ENCODE assay signal across 17 mouse cellular contexts in the genomic region with DNA sequence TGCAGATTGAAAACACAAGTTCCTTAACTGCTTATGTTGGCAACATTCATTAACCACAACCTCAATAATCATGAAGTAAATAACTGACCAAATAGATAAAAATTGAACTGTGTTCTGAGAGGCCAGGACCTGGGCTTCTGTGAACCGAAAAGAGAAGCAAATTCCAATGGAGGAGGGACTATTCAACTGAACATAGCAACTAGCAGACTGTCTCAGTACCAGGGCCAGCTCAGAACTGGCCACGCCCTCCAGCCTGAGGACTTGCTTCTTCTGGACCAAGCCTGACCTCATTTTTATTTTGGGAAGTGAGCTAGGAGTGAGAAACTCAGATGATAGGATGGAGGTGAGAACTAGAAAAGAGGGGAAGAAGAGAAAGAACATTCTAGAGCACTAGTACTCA. TPM values are rescaled to one million over a fixed set of nuclear protein-coding genes. Genes with fewer than 3 reads are reported as not detected.
DNase-seq lines count a peak whose midpoint lies in the region; ATAC-seq and TF ChIP-seq lines count a peak whose summit lies in the region.
"Had no signal": no experiment of that assay in that cellular context is flagged by ENCODE, and none has a peak within 500 bp of the region (broad histone marks: within the 10 kb centered on the region; RNA-seq: fewer than 3 reads in every experiment).

No protein-coding gene starts in this region.

- no peak for TF ChIP-seq CTCF in kidney, postnatal 0 days (IDR thresholded peaks at IDR 0.05; ENCODE audit: low read depth)

- H3K27ac ChIP-seq in heart, embryonic 10.5 days = no peak overlapping the region
- no peak overlapping the region for H3K27ac ChIP-seq in kidney, postnatal 0 days
- H3K27ac ChIP-seq: heart, embryonic 15.5 days; hindbrain, postnatal 0 days; layer of hippocampus, adult 2 months had no signal

- H3K4me2 ChIP-seq in kidney, postnatal 0 days (ENCODE audit: low read length) = no peak overlapping the region
- H3K4me2 ChIP-seq: heart, embryonic 15.5 days; midbrain, embryonic 11.5 days had no signal

- H3K27me3 ChIP-seq in heart, embryonic 10.5 days (ENCODE audit: insufficient read depth, poor library complexity, severe bottlenecking) = no peaks in the 10 kb centered on the region
- no peaks in the 10 kb centered on the region for H3K27me3 ChIP-seq in kidney, postnatal 0 days (ENCODE audit: insufficient read depth, low read length)
- H3K27me3 ChIP-seq: heart, embryonic 15.5 days had no signal

- H3K9me3 ChIP-seq in heart, embryonic 10.5 days = no peaks in the 10 kb centered on the region
- H3K9me3 ChIP-seq in kidney, postnatal 0 days (replicated peaks; ENCODE audit: low read length) = no peaks in the 10 kb centered on the region
- H3K9me3 ChIP-seq: heart, embryonic 15.5 days had no signal

- H3K36me3 ChIP-seq in heart, embryonic 10.5 days = no peaks in the 10 kb centered on the region
- H3K36me3 ChIP-seq in kidney, postnatal 0 days (ENCODE audit: insufficient read depth, low read length) = no peaks in the 10 kb centered on the region
- H3K36me3 ChIP-seq: heart, embryonic 15.5 days had no signal

- intact Hi-C loops in left cerebral cortex, postnatal 14 days (cut with DNase I) = no loop called here

- ATAC-seq in kidney, postnatal 0 days (replicated peaks; ENCODE audit: low FRiP score, low read depth) = peak; percentile 75
- no peak for ATAC-seq in inflammation-experienced regulatory T-cells, adult 6 months
- ATAC-seq: hindbrain, postnatal 0 days; lung, postnatal 0 days had no signal

- no peaks in the 10 kb centered on the region for H3K4me1 ChIP-seq in heart, embryonic 10.5 days
- no peaks in the 10 kb centered on the region for H3K4me1 ChIP-seq in kidney, postnatal 0 days (replicated peaks; ENCODE audit: insufficient read depth, low read length)
- H3K4me1 ChIP-seq: heart, embryonic 15.5 days had no signal

- no peak overlapping the region for H3K4me3 ChIP-seq in heart, embryonic 10.5 days
- no peak overlapping the region for H3K4me3 ChIP-seq in kidney, postnatal 0 days (replicated peaks; ENCODE audit: low read depth, low read length)
- H3K4me3 ChIP-seq: heart, embryonic 15.5 days; layer of hippocampus, adult 2 months had no signal

- 52% methylated on average over 2 of the region's 2 CpGs for WGBS in heart, embryonic 10.5 days
- WGBS in kidney, postnatal 0 days = 50% methylated on average over 2 of the region's 2 CpGs

- peak; percentile 21 for DNase-seq in heart, postnatal 4 days
- no peak for DNase-seq in heart, embryonic 10.5 days (ENCODE audit: low spot score)
- peak; percentile 50 for DNase-seq in brain, adult 2 months (ENCODE audit: low read depth, low spot score)
- DNase-seq in cerebellum, postnatal 25 days = peak; percentile 38 to 59
- DNase-seq in kidney, postnatal 0 days (ENCODE audit: low spot score) = peak; percentile 46
- DNase-seq in neural tube, embryonic 10.5 days (ENCODE audit: extremely low spot score, low spot score) = no peak
- DNase-seq in left cerebral cortex, postnatal 14 days (ENCODE audit: low spot score in 2 of 2) = no peak
- DNase-seq: liver; right cerebral cortex, postnatal 25 days; thymus, postnatal 14 days had no signal

- no peak overlapping the region for H3K9ac ChIP-seq in kidney, postnatal 0 days (ENCODE audit: low read depth, low read length)
- H3K9ac ChIP-seq: heart, embryonic 15.5 days had no signal

RNA-seq across cellular contexts. Expression of a gene that starts 4.8 kb away (rescaled TPM):
- under 1 TPM in 1 of 2 experiments, not detected in 1; 0.17 TPM for total RNA-seq in heart, postnatal 4 days (2021)
- polyA plus RNA-seq in heart, embryonic 10.5 days (2016; fragmentation: Nextera tagmentation; extraction: Ambion mirVana) = not detected in 2 replicates
- polyA plus RNA-seq in kidney, postnatal 0 days (2015; fragmentation: Nextera tagmentation; extraction: Ambion mirVana) = 7.9 and 9.6 TPM in 2 replicates
- not detected for polyA plus RNA-seq in inflammation-experienced regulatory T-cells, adult 6 months (2017; shearing (Covaris generic))
- under 1 TPM; 0.25 to 0.59 TPM for total RNA-seq in left cerebral cortex, postnatal 14 days (2021)
- total RNA-seq: MEL had no signal
- polyA plus RNA-seq: heart, embryonic 15.5 days; lung, postnatal 0 days had no signal

Comparison
In these comparisons a context has a peak if more than half of its experiments do, and no peak if none do; other contexts are left out.
1. DNase-seq: peak in heart, postnatal 4 days (single experiment), brain, adult 2 months (single experiment), cerebellum, postnatal 25 days (2 of 2) and kidney, postnatal 0 days (single experiment); none in heart, embryonic 10.5 days (single experiment), neural tube, embryonic 10.5 days (single experiment) and left cerebral cortex, postnatal 14 days (0 of 2).